Mouse (Mus musculus): ENCODE results near the gene Map3k12.

GRCm38 (mm10) chr15:102510110-102510509 lies 6.8 kb downstream of the Map3k12 start:
- TF ChIP-seq CTCF (IDR thresholded peaks at IDR 0.05; ENCODE audit: low read depth) (no peak), EP300 (IDR thresholded peaks at IDR 0.05; ENCODE audit: low read depth) (no peak)
